Mouse (Mus musculus) Patski (cell line): ENCODE measurements around the gene Chd3. TPM values are rescaled to one million over a fixed set of nuclear protein-coding genes. Genes with fewer than 3 reads are reported as not detected.

Experiments used
- ATAC-seq: fragments of 100-300 bp; one replicate; pipeline ENCODE4 v1.8.0; 2021
- CTCF ChIA-PET: fragments of 350-600 bp; sonication (Branson Sonifier 250); formaldehyde crosslinking; loops from one replicate; lab custom pipeline; 2022; ENCODE audit warnings: inconsistent platforms; lab: Charles Lee
- POLR2A ChIA-PET: fragments of 350-600 bp; sonication (Branson Sonifier 250); formaldehyde crosslinking; loops from one replicate; lab custom pipeline; 2022; ENCODE audit warnings: antibody characterized with exemption, inconsistent platforms; lab: Charles Lee
- DNase-seq: peaks from one replicate; pipeline ENCODE4 v3.0.0-alpha.2; 2011; ENCODE audit warnings: low read depth, low spot score
- H3K27me3 ChIP-seq: fragments of 371-371 bp; one replicate; pipeline ENCODE4 v1.5.1; 2021
- CTCF ChIP-seq: fragments of 100-300 bp; IDR thresholded peaks from one replicate; pipeline ENCODE4 v1.5.1; 2021
- in situ Hi-C: fragments of 300-500 bp; cut with MboI; formaldehyde crosslinking; loops from 3 replicates; pipeline ENCODE4 v1.11.1; 2018; ENCODE audit warnings: low pct_unique_long_range_greater_than_20kb, mixed read lengths
- polyA plus RNA-seq: library from polyadenylated mRNA; unstranded; gene quantifications from one replicate; pipeline ENCODE4 v1.2.3, GENCODE M21; 2021

Chd3 gene
- polyA plus RNA-seq, 1 experiment from 2014 or later, result 295 TPM

- DNase-seq, result no peak
- no peaks in the 10 kb centered on the region for H3K27me3 ChIP-seq
- POLR2A ChIA-PET, result no interaction called here
- no peak for ATAC-seq
- in situ Hi-C loops, result no loop called here
- TF ChIP-seq CTCF, result no peak
- CTCF ChIA-PET, result interaction anchor here (1.3 to 2.4 kb wide), 3 partner anchors 9 to 42 kb away, joined by 3 to 5 read pairs (median 4); no protein-coding TSS in a partner anchor
Measured at GRCm38 (mm10) chr11:69311266-69311665, 57.9 kb downstream of the Chd3 start.

- in situ Hi-C loops, result no loop called here
- ChIA-PET CTCF (interaction anchor here (1.5 kb wide), 1 partner anchor 17 kb away, joined by 3 read pairs; no protein-coding TSS in a partner anchor), POLR2A (no interaction called here)
- no peak for ATAC-seq
- DNase-seq, result no peak
- no peak for TF ChIP-seq CTCF
- H3K27me3 ChIP-seq, result no peaks in the 10 kb centered on the region
Measured at GRCm38 (mm10) chr11:69306039-69306438, 63.2 kb downstream of the Chd3 start.

- H3K27me3 ChIP-seq, result no peaks in the 10 kb centered on the region
- ATAC-seq (no peak), DNase-seq (no peak)
- CTCF ChIA-PET, result no interaction called here
- TF ChIP-seq CTCF, result no peak
- in situ Hi-C loops, result no loop called here
- POLR2A ChIA-PET, result no interaction called here
Measured at GRCm38 (mm10) chr11:69305291-69305690, 63.9 kb downstream of the Chd3 start.

GRCm38 (mm10) chr11:69302817-69303216 lies 66.4 kb downstream of the Chd3 start:
- no peaks in the 10 kb centered on the region for H3K27me3 ChIP-seq
- no peak for TF ChIP-seq CTCF
- ChIA-PET POLR2A (no interaction called here), CTCF (no interaction called here)
- ATAC-seq, result no peak
- DNase-seq, result no peak
- in situ Hi-C loops, result no loop called here

- TF ChIP-seq CTCF, result no peak
Measured at GRCm38 (mm10) chr11:69298231-69298630, 71.0 kb downstream of the Chd3 start.

GRCm38 (mm10) chr11:69297799-69298198 lies 71.4 kb downstream of the Chd3 start:
- ATAC-seq (no peak), DNase-seq (no peak)
- in situ Hi-C loops, result no loop called here
- H3K27me3 ChIP-seq, result no peaks in the 10 kb centered on the region
- TF ChIP-seq CTCF, result no peak
- CTCF ChIA-PET, result interaction anchor here (1.5 kb wide), 1 partner anchor 28 kb away, joined by 3 read pairs; no protein-coding TSS in a partner anchor
- POLR2A ChIA-PET, result no interaction called here

More at GRCm38 (mm10) chr11:69298231-69298630, 71.0 kb downstream of the Chd3 start:
- ChIA-PET POLR2A (interaction anchor here (1.2 kb wide), 1 partner anchor 23 kb away, joined by 3 read pairs; no protein-coding TSS in a partner anchor), CTCF (interaction anchor here (1.5 kb wide), 1 partner anchor 29 kb away, joined by 3 read pairs; no protein-coding TSS in a partner anchor)
- no peaks in the 10 kb centered on the region for H3K27me3 ChIP-seq
- no peak for DNase-seq
- in situ Hi-C loops, result no loop called here
- ATAC-seq, result no peak

- CTCF ChIA-PET, result interaction anchor here (1.2 kb wide), 1 partner anchor 29 kb away, joined by 3 read pairs; no protein-coding TSS in a partner anchor
- no peak for DNase-seq
- ATAC-seq, result no peak
- in situ Hi-C loops, result no loop called here
- no peaks in the 10 kb centered on the region for H3K27me3 ChIP-seq
- TF ChIP-seq CTCF, result no peak
- POLR2A ChIA-PET, result no interaction called here
Measured at GRCm38 (mm10) chr11:69295286-69295685, 73.9 kb downstream of the Chd3 start.

Other genes starting within 250 kb of the Chd3 start
- gene Hes7, start 249.0 kb downstream of the Chd3 start, polyA plus RNA-seq, result 0.53 TPM
- 0.96 TPM for gene 9130213A22Rik, start 246.8 kb downstream of the Chd3 start, polyA plus RNA-seq
- 0.36 TPM for gene Aloxe3, start 243.5 kb downstream of the Chd3 start, polyA plus RNA-seq
- not detected for gene Alox12b, start 212.4 kb downstream of the Chd3 start, polyA plus RNA-seq
- not detected for gene Alox8, start 171.6 kb downstream of the Chd3 start, polyA plus RNA-seq
- not detected for gene Gucy2e, start 132.4 kb downstream of the Chd3 start, polyA plus RNA-seq
- 21.1 TPM for gene Cntrob, start 45.6 kb downstream of the Chd3 start, polyA plus RNA-seq
- gene Trappc1, start 45.4 kb downstream of the Chd3 start, polyA plus RNA-seq, result 84.6 TPM
- 1.6 TPM for gene Kcnab3, start 43.1 kb downstream of the Chd3 start, polyA plus RNA-seq
- gene Rnf227, start 28.9 kb downstream of the Chd3 start, polyA plus RNA-seq, result 7.4 TPM
- 128 TPM for gene Naa38, start 26.1 kb upstream of the Chd3 start, polyA plus RNA-seq
- 28.1 TPM for gene Cyb5d1, start 26.2 kb upstream of the Chd3 start, polyA plus RNA-seq
- gene Tmem88, start 28.8 kb upstream of the Chd3 start, polyA plus RNA-seq, result 0.18 TPM
- gene Kdm6b, start 44.3 kb upstream of the Chd3 start, polyA plus RNA-seq, result 26.6 TPM
- 1.4 TPM for gene Dnah2, start 179.7 kb upstream of the Chd3 start, polyA plus RNA-seq
- gene Efnb3, start 190.8 kb upstream of the Chd3 start, polyA plus RNA-seq, result 0.27 TPM
- 11.4 TPM for gene Wrap53, start 210.8 kb upstream of the Chd3 start, polyA plus RNA-seq
- gene Trp53, start 211.0 kb upstream of the Chd3 start, polyA plus RNA-seq, result 92.8 TPM
- gene Atp1b2, start 236.5 kb upstream of the Chd3 start, polyA plus RNA-seq, result 0.80 TPM
- gene Shbg, start 248.5 kb upstream of the Chd3 start, polyA plus RNA-seq, result not detected